Mouse (Mus musculus) stomach, postnatal 0 days (tissue): ENCODE results near the gene Ccsap. TPM values are rescaled to one million over a fixed set of nuclear protein-coding genes. Genes with fewer than 3 reads are reported as not detected.

Experiments
- ATAC-seq: fragments of 200-750 bp; cut with Nextera tagmentation; 2 replicates; pipeline ENCODE4 v1.8.0; 2017; ENCODE audit not compliant: low FRiP score, low TSS enrichment
- DNase-seq: peaks from one replicate; pipeline ENCODE4 v3.0.0-alpha.2; 2016; ENCODE audit warnings: low spot score
- H3K27ac ChIP-seq: fragments of 300-500 bp; sonication (generic); replicated peaks from 2 replicates; pipeline ENCODE4 v1.5.1; 2014; ENCODE audit warnings: mild to moderate bottlenecking, control low read depth
- H3K27me3 ChIP-seq: fragments of 300-500 bp; sonication (generic); 2 replicates; pipeline ENCODE4 v1.6.1; 2014; ENCODE audit warnings: low read length; ENCODE audit not compliant: control insufficient read depth, insufficient read depth
- H3K36me3 ChIP-seq: fragments of 300-500 bp; sonication (generic); 2 replicates; pipeline ENCODE4 v1.6.1; 2014; ENCODE audit warnings: low read length, mixed read lengths; ENCODE audit not compliant: control insufficient read depth, insufficient read depth
- H3K4me1 ChIP-seq: fragments of 300-500 bp; sonication (generic); replicated peaks from 2 replicates; pipeline ENCODE4 v1.6.1; 2014; ENCODE audit warnings: antibody characterized with exemption; ENCODE audit not compliant: control insufficient read depth, insufficient read depth
- H3K4me2 ChIP-seq: fragments of 300-500 bp; sonication (generic); replicated peaks from 2 replicates; pipeline ENCODE4 v1.6.1; 2014; ENCODE audit warnings: low read depth, mild to moderate bottlenecking, control low read depth, moderate library complexity
- H3K4me3 ChIP-seq: fragments of 300-500 bp; sonication (generic); 2 replicates; pipeline ENCODE4 v1.5.1; 2014; ENCODE audit warnings: low read depth, low read length, control low read depth
- H3K9ac ChIP-seq: fragments of 300-500 bp; sonication (generic); 2 replicates; pipeline ENCODE4 v1.6.1; 2014; ENCODE audit warnings: mild to moderate bottlenecking, low read length, control low read depth, mixed read lengths
- H3K9me3 ChIP-seq: fragments of 300-500 bp; sonication (generic); 2 replicates; pipeline ENCODE4 v1.6.1; 2016; ENCODE audit warnings: low read length; ENCODE audit not compliant: control insufficient read depth
- CTCF ChIP-seq: IDR thresholded peaks from 2 replicates; pipeline ENCODE4 v1.5.1; 2016; ENCODE audit warnings: antibody characterized with exemption, low read depth, mild to moderate bottlenecking, moderate library complexity
- EP300 ChIP-seq: optimal IDR thresholded peaks from 2 replicates; pipeline ENCODE3; 2016; ENCODE audit warnings: antibody characterized with exemption
- WGBS: fragments of 180-500 bp; shearing (Covaris S2); extraction: QIAGEN DNeasy Blood & Tissue Kit; methylation state at CpG from one replicate; pipeline ENCODE4 v1.1.7; 2014; 5-methylcytosine and 5-hydroxymethylcytosine counted together
- polyA plus RNA-seq: library from polyadenylated mRNA; unstranded; fragments of >200 nt; fragmentation: Nextera tagmentation; extraction: Ambion mirVana; gene quantifications from 2 replicates; pipeline ENCODE4 v1.2.1, GENCODE M21; 2015

Ccsap gene
- polyA plus RNA-seq, 1 experiment from 2014 or later, result 0.91 TPM

- TF ChIP-seq EP300 (no peak), CTCF (0 out of 2 replicates have a peak, but pooled peaks have one; percentile 10)
- H3K4me1 ChIP-seq, result no peaks in the 10 kb centered on the region
Measured at GRCm38 (mm10) chr8:123884721-123885565, 24.9 kb upstream of the Ccsap start.

GRCm38 (mm10) chr8:123883094-123883493 lies 23.1 kb upstream of the Ccsap start:
- WGBS, result 78% methylated on average over 4 of the region's 4 CpGs
- no peak overlapping the region for H3K4me3 ChIP-seq
- no peak for ATAC-seq
- H3K9ac ChIP-seq, result no peak overlapping the region
- no peaks in the 10 kb centered on the region for H3K9me3 ChIP-seq
- H3K4me2 ChIP-seq, result no peak overlapping the region
- no peak overlapping the region for H3K27ac ChIP-seq
- H3K27me3 ChIP-seq, result no peaks in the 10 kb centered on the region
- no peak for DNase-seq
- no peaks in the 10 kb centered on the region for H3K4me1 ChIP-seq
- no peak for TF ChIP-seq CTCF
- TF ChIP-seq EP300, result no peak
- H3K36me3 ChIP-seq, result no peaks in the 10 kb centered on the region

More at GRCm38 (mm10) chr8:123884721-123885565, 24.9 kb upstream of the Ccsap start:
- Histone ChIP-seq H3K27ac (no peak overlapping the region), H3K4me3 (no peak overlapping the region), H3K9ac (no peak overlapping the region), H3K27me3 (no peaks in the 10 kb centered on the region), H3K36me3 (no peaks in the 10 kb centered on the region), H3K4me2 (no peak overlapping the region; the same call in 1 of the 2 replicates), H3K9me3 (no peaks in the 10 kb centered on the region)
- 2% methylated on average over 14 of the region's 14 CpGs for WGBS
- DNase-seq, result peak; percentile 38
- peak; percentile 64 for ATAC-seq

- Histone ChIP-seq H3K9me3 (no peaks in the 10 kb centered on the region), H3K36me3 (no peaks in the 10 kb centered on the region), H3K27me3 (no peaks in the 10 kb centered on the region), H3K4me1 (no peaks in the 10 kb centered on the region), H3K4me3 (no peak overlapping the region), H3K9ac (no peak overlapping the region), H3K4me2 (no peak overlapping the region), H3K27ac (no peak overlapping the region)
- WGBS, result 66% methylated on average over 2 of the region's 2 CpGs
- DNase-seq, result no peak
- no peak for ATAC-seq
- no peak for TF ChIP-seq CTCF
- TF ChIP-seq EP300, result no peak
Measured at GRCm38 (mm10) chr8:123882412-123882811, 22.4 kb upstream of the Ccsap start.

GRCm38 (mm10) chr8:123880821-123881350 lies 20.9 kb upstream of the Ccsap start:
- ATAC-seq (peak; percentile 38; the same call in 1 of the 2 replicates), DNase-seq (no peak)
- no peak overlapping the region for H3K27ac ChIP-seq
- H3K36me3 ChIP-seq, result no peaks in the 10 kb centered on the region
- H3K4me3 ChIP-seq, result no peak overlapping the region
- TF ChIP-seq CTCF (peak; percentile 53), EP300 (no peak)
- H3K27me3 ChIP-seq, result no peaks in the 10 kb centered on the region
- 36% methylated on average over 4 of the region's 4 CpGs for WGBS
- no peaks in the 10 kb centered on the region for H3K9me3 ChIP-seq
- no peaks in the 10 kb centered on the region for H3K4me1 ChIP-seq
- H3K4me2 ChIP-seq, result no peak overlapping the region
- H3K9ac ChIP-seq, result no peak overlapping the region

- Histone ChIP-seq H3K4me3 (no peak overlapping the region), H3K27ac (no peak overlapping the region), H3K4me2 (no peak overlapping the region), H3K36me3 (no peaks in the 10 kb centered on the region), H3K9me3 (no peaks in the 10 kb centered on the region), H3K4me1 (no peaks in the 10 kb centered on the region), H3K9ac (no peak overlapping the region), H3K27me3 (no peaks in the 10 kb centered on the region)
- DNase-seq (no peak), ATAC-seq (no peak)
- TF ChIP-seq EP300 (no peak), CTCF (no peak)
- 63% methylated on average over 10 of the region's 10 CpGs for WGBS
Measured at GRCm38 (mm10) chr8:123880271-123880670, 20.3 kb upstream of the Ccsap start.

- DNase-seq, result no peak
- Histone ChIP-seq H3K27ac (no peak overlapping the region), H3K4me2 (no peak overlapping the region), H3K27me3 (no peaks in the 10 kb centered on the region), H3K36me3 (no peaks in the 10 kb centered on the region), H3K4me3 (no peak overlapping the region), H3K4me1 (no peaks in the 10 kb centered on the region), H3K9ac (no peak overlapping the region), H3K9me3 (no peaks in the 10 kb centered on the region)
- no peak for TF ChIP-seq EP300
- TF ChIP-seq CTCF, result no peak
- no peak for ATAC-seq
- WGBS, result 42% methylated on average over 2 of the region's 2 CpGs
Measured at GRCm38 (mm10) chr8:123877865-123878264, 17.9 kb upstream of the Ccsap start.
